Mouse (Mus musculus) liver, embryonic 11.5 days (tissue): Measurements from ENCODE around the gene Abca4. TPM values are rescaled to one million over a fixed set of nuclear protein-coding genes. Genes with fewer than 3 reads are reported as not detected.
A peak's percentile ranks its signal among the peaks of the same experiment; 100 is the strongest.

Experiments used
- ATAC-seq: fragments of 200-750 bp; cut with Nextera tagmentation; replicated peaks from 2 replicates; pipeline ENCODE4 v1.8.0; 2017; ENCODE audit warnings: moderate number of reproducible peaks, mild to moderate bottlenecking, moderate TSS enrichment, moderate library complexity; ENCODE audit not compliant: low FRiP score
- DNase-seq: peaks from one replicate; pipeline ENCODE4 v3.0.0-alpha.2; 2017; ENCODE audit warnings: low spot score
- H3K27ac ChIP-seq: fragments of 300-500 bp; sonication (generic); 2 replicates; pipeline ENCODE4 v1.5.1; 2014; ENCODE audit warnings: mild to moderate bottlenecking, low read depth, low read length, control low read depth
- H3K27me3 ChIP-seq: fragments of 300-500 bp; sonication (generic); replicated peaks from 2 replicates; pipeline ENCODE4 v1.6.1; 2014; ENCODE audit warnings: low read length, mixed read lengths; ENCODE audit not compliant: control insufficient read depth, insufficient read depth
- H3K36me3 ChIP-seq: fragments of 300-500 bp; sonication (generic); 2 replicates; pipeline ENCODE4 v1.6.1; 2014; ENCODE audit warnings: mild to moderate bottlenecking, low read length, moderate library complexity, mixed read lengths; ENCODE audit not compliant: control insufficient read depth, insufficient read depth
- H3K4me1 ChIP-seq: fragments of 300-500 bp; sonication (generic); replicated peaks from 2 replicates; pipeline ENCODE4 v1.6.1; 2014; ENCODE audit warnings: low read length, mixed read lengths; ENCODE audit not compliant: control insufficient read depth, insufficient read depth
- H3K4me2 ChIP-seq: fragments of 300-500 bp; sonication (generic); 2 replicates; pipeline ENCODE4 v1.6.1; 2014; ENCODE audit warnings: mild to moderate bottlenecking, control low read depth, moderate library complexity
- H3K4me3 ChIP-seq: fragments of 300-500 bp; sonication (generic); 2 replicates; pipeline ENCODE4 v1.5.1; 2014; ENCODE audit warnings: low read depth, low read length, control low read depth
- H3K9ac ChIP-seq: fragments of 300-500 bp; sonication (generic); 2 replicates; pipeline ENCODE4 v1.6.1; 2014; ENCODE audit warnings: low read depth, low read length, control low read depth
- H3K9me3 ChIP-seq: fragments of 300-500 bp; sonication (generic); 2 replicates; pipeline ENCODE4 v1.6.1; 2016; ENCODE audit warnings: low read length, inconsistent platforms, mixed read lengths; ENCODE audit not compliant: control insufficient read depth
- WGBS: fragments of 180-500 bp; shearing (Covaris S2); extraction: QIAGEN DNeasy Blood & Tissue Kit; methylation state at CpG from one replicate; pipeline ENCODE4 v1.1.7; 2014; 5-methylcytosine and 5-hydroxymethylcytosine counted together
- polyA plus RNA-seq: library from polyadenylated mRNA; unstranded; fragments of >200 nt; fragmentation: Nextera tagmentation; extraction: Ambion mirVana; gene quantifications from 2 replicates; pipeline ENCODE4 v1.2.1, GENCODE M21; 2014

Abca4 gene
- polyA plus RNA-seq: 1.3 and 3.2 TPM in 2 replicates

GRCm38 (mm10) chr3:122043799-122044547 is at the start of gene Abca4:
Gene Abca4 (plus strand): TSS chr3:122044443.
- Histone ChIP-seq H3K4me2 (peak within 1 kb of the TSS; percentile 36), H3K9me3 (no peaks in the 10 kb centered on the region), H3K27me3 (peaks cover 2% of the 10 kb centered on the region; the same call in 1 of the 2 replicates), H3K9ac (no peak within 1 kb of the TSS), H3K27ac (no peak within 1 kb of the TSS), H3K36me3 (no peaks in the 10 kb centered on the region), H3K4me3 (no peak within 1 kb of the TSS), H3K4me1 (peaks cover 15% of the 10 kb centered on the region)
- DNase-seq: no peak
- 20% methylated on average over 26 of the region's 26 CpGs for WGBS
- ATAC-seq: no peak

- no peak overlapping the region for H3K4me3 ChIP-seq
- no peak overlapping the region for H3K9ac ChIP-seq
- WGBS: 81% methylated on average over 4 of the region's 4 CpGs
- H3K4me2 ChIP-seq: no peak overlapping the region
- no peaks in the 10 kb centered on the region for H3K27me3 ChIP-seq
- no peaks in the 10 kb centered on the region for H3K36me3 ChIP-seq
- H3K9me3 ChIP-seq: no peaks in the 10 kb centered on the region
- no peak overlapping the region for H3K27ac ChIP-seq
- DNase-seq (no peak), ATAC-seq (no peak)
- H3K4me1 ChIP-seq: no peaks in the 10 kb centered on the region
Observed at GRCm38 (mm10) chr3:121995125-121995524, 49.1 kb upstream of the Abca4 start.

GRCm38 (mm10) chr3:121999934-122000333 is 44.3 kb upstream of the Abca4 start:
- 0 out of 2 replicates have a peak, but pooled peaks cover 3% of the 10 kb centered on the region for H3K4me1 ChIP-seq
- H3K4me2 ChIP-seq: no peak overlapping the region
- no peaks in the 10 kb centered on the region for H3K9me3 ChIP-seq
- H3K27me3 ChIP-seq: no peaks in the 10 kb centered on the region
- H3K9ac ChIP-seq: no peak overlapping the region
- no peak for ATAC-seq
- no peak overlapping the region for H3K4me3 ChIP-seq
- 89% methylated on average over 2 of the region's 2 CpGs for WGBS
- DNase-seq: no peak
- no peak overlapping the region for H3K27ac ChIP-seq
- peaks cover 8% of the 10 kb centered on the region; the same call in 1 of the 2 replicates for H3K36me3 ChIP-seq

GRCm38 (mm10) chr3:122001568-122001967 is 42.7 kb upstream of the Abca4 start:
- no peak overlapping the region for H3K9ac ChIP-seq
- H3K4me3 ChIP-seq: no peak overlapping the region
- no peak overlapping the region for H3K27ac ChIP-seq
- 70% methylated on average over 6 of the region's 6 CpGs for WGBS
- ATAC-seq (no peak), DNase-seq (no peak)
- H3K4me2 ChIP-seq: no peak overlapping the region
- H3K9me3 ChIP-seq: no peaks in the 10 kb centered on the region
- 0 out of 2 replicates have a peak, but pooled peaks cover 3% of the 10 kb centered on the region for H3K4me1 ChIP-seq
- no peaks in the 10 kb centered on the region for H3K27me3 ChIP-seq
- peaks cover 8% of the 10 kb centered on the region; the same call in 1 of the 2 replicates for H3K36me3 ChIP-seq

GRCm38 (mm10) chr3:122009818-122010217 is 34.4 kb upstream of the Abca4 start:
- no peak for DNase-seq
- H3K27ac ChIP-seq: no peak overlapping the region
- H3K4me1 ChIP-seq: no peaks in the 10 kb centered on the region
- H3K4me3 ChIP-seq: no peak overlapping the region
- 89% methylated on average over 5 of the region's 5 CpGs for WGBS
- H3K9ac ChIP-seq: no peak overlapping the region
- no peak for ATAC-seq
- peaks cover 13% of the 10 kb centered on the region; the same call in 1 of the 2 replicates for H3K36me3 ChIP-seq
- H3K4me2 ChIP-seq: no peak overlapping the region
- no peaks in the 10 kb centered on the region for H3K9me3 ChIP-seq
- H3K27me3 ChIP-seq: no peaks in the 10 kb centered on the region

GRCm38 (mm10) chr3:122010292-122010691 is 34.0 kb upstream of the Abca4 start:
- Histone ChIP-seq H3K36me3 (peaks cover 13% of the 10 kb centered on the region; the same call in 1 of the 2 replicates), H3K4me2 (no peak overlapping the region), H3K27ac (no peak overlapping the region), H3K9ac (no peak overlapping the region), H3K27me3 (no peaks in the 10 kb centered on the region), H3K4me3 (no peak overlapping the region), H3K4me1 (no peaks in the 10 kb centered on the region), H3K9me3 (no peaks in the 10 kb centered on the region)
- 88% methylated on average over 5 of the region's 5 CpGs for WGBS
- DNase-seq: no peak
- ATAC-seq: no peak

GRCm38 (mm10) chr3:122012464-122012863 is 31.8 kb upstream of the Abca4 start:
- ATAC-seq (no peak), DNase-seq (no peak)
- no peak overlapping the region for H3K9ac ChIP-seq
- H3K4me2 ChIP-seq: no peak overlapping the region
- no peak overlapping the region for H3K4me3 ChIP-seq
- no peaks in the 10 kb centered on the region for H3K27me3 ChIP-seq
- WGBS: 88% methylated on average over 1 of the region's 1 CpGs
- H3K9me3 ChIP-seq: no peaks in the 10 kb centered on the region
- H3K4me1 ChIP-seq: no peaks in the 10 kb centered on the region
- peaks cover 13% of the 10 kb centered on the region; the same call in 1 of the 2 replicates for H3K36me3 ChIP-seq
- H3K27ac ChIP-seq: no peak overlapping the region

- no peaks in the 10 kb centered on the region for H3K27me3 ChIP-seq
- DNase-seq: no peak
- no peak overlapping the region for H3K4me2 ChIP-seq
- ATAC-seq: no peak
- H3K9ac ChIP-seq: no peak overlapping the region
- no peaks in the 10 kb centered on the region for H3K36me3 ChIP-seq
- WGBS: 94% methylated on average over 7 of the region's 7 CpGs
- no peaks in the 10 kb centered on the region for H3K9me3 ChIP-seq
- no peak overlapping the region for H3K27ac ChIP-seq
- no peaks in the 10 kb centered on the region for H3K4me1 ChIP-seq
- no peak overlapping the region for H3K4me3 ChIP-seq
Observed at GRCm38 (mm10) chr3:122018421-122018820, 25.8 kb upstream of the Abca4 start.

- WGBS: 84% methylated on average over 5 of the region's 5 CpGs
- H3K4me3 ChIP-seq: no peak overlapping the region
- no peaks in the 10 kb centered on the region for H3K27me3 ChIP-seq
- no peaks in the 10 kb centered on the region for H3K9me3 ChIP-seq
- no peak overlapping the region for H3K4me2 ChIP-seq
- ATAC-seq (no peak), DNase-seq (no peak)
- H3K9ac ChIP-seq: no peak overlapping the region
- no peak overlapping the region for H3K27ac ChIP-seq
- H3K36me3 ChIP-seq: no peaks in the 10 kb centered on the region
- H3K4me1 ChIP-seq: no peaks in the 10 kb centered on the region
Observed at GRCm38 (mm10) chr3:122019159-122019558, 25.1 kb upstream of the Abca4 start.
